Mouse (Mus musculus) CD4-positive, CD25-positive, alpha-beta regulatory T cell (primary cell): ENCODE data around the gene Clec12b. TPM values are rescaled to one million over a fixed set of nuclear protein-coding genes. Genes with fewer than 3 reads are reported as not detected.

ENCODE experiments used
- polyA plus RNA-seq: library from polyadenylated mRNA; unstranded; fragments of 100-300 nt; shearing (Covaris generic); gene quantifications from one replicate; pipeline ENCODE4 v1.2.1, GENCODE M21; 2017

Clec12b gene
- not detected for polyA plus RNA-seq

DNA sequence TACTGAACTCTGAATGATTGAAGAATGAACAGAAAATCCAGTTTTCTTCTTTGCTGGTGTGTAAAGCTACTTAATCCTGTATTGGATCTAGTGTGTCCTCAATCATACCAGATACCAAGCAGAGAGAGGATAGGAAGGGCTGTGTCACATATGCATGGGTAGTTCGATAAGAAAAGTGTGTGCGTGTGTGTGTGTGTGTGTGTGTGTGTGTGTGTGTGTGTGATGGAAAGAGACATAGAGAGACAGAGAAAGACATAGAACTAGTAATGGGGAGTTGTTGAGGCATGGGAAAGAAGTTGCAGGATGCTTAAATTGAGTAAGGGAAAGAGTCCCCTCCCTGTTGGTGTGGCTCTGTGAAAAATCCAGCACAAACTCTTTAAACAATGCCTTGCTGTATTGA lies at the start of gene Clec12b:
Gene Clec12b (minus strand): TSS at position 101 of the 400 bp plus-strand sequence.

DNA sequence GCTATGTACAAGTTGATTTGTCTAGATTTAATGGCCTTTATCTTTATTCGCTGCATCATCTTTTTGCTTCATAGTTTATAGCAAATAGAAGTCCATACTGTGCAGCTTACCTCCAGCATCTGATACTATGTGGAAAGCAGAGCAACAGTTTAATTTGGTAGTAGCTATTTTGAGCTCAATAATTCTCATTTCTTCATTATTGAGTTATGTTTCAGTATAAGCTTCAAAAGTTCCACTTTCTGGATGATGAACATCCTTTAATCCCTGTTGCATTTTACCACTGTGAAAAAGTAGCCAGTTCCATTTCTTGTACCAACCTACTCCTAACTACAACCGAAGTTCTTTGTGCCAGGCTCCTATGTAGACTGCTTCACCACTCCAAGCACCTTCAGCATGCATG lies 22.9 kb upstream of the Clec12b start, which contains the start of gene Clec9a:
Gene Clec9a (plus strand): TSS at position 301 of the 400 bp plus-strand sequence.

DNA sequence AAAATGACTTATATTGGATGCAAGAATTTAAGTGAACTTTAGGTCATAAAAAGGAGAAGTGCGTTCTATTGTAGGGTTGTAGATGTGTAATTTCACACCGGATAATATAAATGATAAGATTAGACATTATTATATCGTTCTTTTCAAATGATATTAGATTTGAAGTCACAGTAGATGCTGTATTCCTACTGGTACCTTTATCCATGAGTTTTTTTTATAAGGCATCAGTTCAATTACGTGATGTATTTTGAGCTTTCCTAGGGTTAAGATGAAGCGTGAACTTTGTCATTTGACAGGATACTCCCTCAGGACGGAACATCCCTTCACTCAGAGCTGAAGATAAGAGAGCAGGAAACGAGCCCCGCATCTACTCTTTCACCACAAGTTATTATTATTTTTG lies 11.3 kb upstream of the Clec12b start, which contains the start of gene Clec1b:
Gene Clec1b (plus strand): TSS at position 301 of the 400 bp plus-strand sequence.

DNA sequence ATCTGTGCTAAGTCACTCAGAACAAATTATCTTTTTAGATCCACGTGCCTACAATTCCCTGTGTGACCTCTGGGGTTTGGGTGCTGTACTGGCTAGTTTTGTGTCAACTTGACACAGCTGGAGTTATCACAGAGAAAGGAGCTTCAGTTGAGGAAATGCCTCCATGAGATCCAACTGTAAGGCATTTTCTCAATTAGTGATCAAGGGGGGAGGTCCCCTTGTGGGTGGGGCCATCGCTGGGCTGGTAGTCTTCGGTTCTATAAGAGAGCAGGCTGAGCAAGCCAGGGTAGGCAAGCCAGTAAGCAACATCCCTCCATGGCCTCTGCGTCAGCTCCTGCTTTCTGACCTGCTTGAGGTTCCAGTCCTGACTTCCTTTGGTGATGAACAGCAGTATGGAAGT lies 43.3 kb downstream of the Clec12b start, which contains the start of gene Clec12a:
Gene Clec12a (plus strand): TSS at position 301 of the 400 bp plus-strand sequence.

GRCm38 (mm10) chr6:129331610-129332009 lies 54.1 kb downstream of the Clec12b start, which contains the start of gene 4922502D21Rik:
Gene 4922502D21Rik (minus strand): TSS chr6:129331796.

Other genes with a start within 250 kb of the Clec12b start
- 25.6 TPM for gene Clec2d, start 205.3 kb downstream of the Clec12b start, polyA plus RNA-seq
- 139 TPM for gene Cd69, start 110.4 kb downstream of the Clec12b start, polyA plus RNA-seq
- gene 4922502D21Rik, start 54.1 kb downstream of the Clec12b start, polyA plus RNA-seq: not detected
- gene Clec12a, start 43.2 kb downstream of the Clec12b start, polyA plus RNA-seq: 0.39 TPM
- 0.23 TPM for gene Clec1b, start 11.4 kb upstream of the Clec12b start, polyA plus RNA-seq
- not detected for gene Clec9a, start 23.0 kb upstream of the Clec12b start, polyA plus RNA-seq
- not detected for gene Clec1a, start 66.1 kb upstream of the Clec12b start, polyA plus RNA-seq
- gene Olr1, start 121.3 kb upstream of the Clec12b start, polyA plus RNA-seq: 0.67 TPM
- gene Tmem52b, start 126.7 kb upstream of the Clec12b start, polyA plus RNA-seq: not detected
- 16.2 TPM for gene Gabarapl1, start 147.3 kb upstream of the Clec12b start, polyA plus RNA-seq
- not detected for gene Klre1, start 192.0 kb upstream of the Clec12b start, polyA plus RNA-seq
- gene Klrd1, start 205.9 kb upstream of the Clec12b start, polyA plus RNA-seq: 1.9 TPM
- gene Klrk1, start 238.0 kb upstream of the Clec12b start, polyA plus RNA-seq: 0.49 TPM